Mouse (Mus musculus): Measurements from ENCODE around the gene Sbsn.
"Not testable (repeated sequence)": the region's sequence is repeated elsewhere in the genome, so short reads cannot be mapped to it uniquely, and the experiment has no call there.

Gene Sbsn

GRCm38 (mm10) chr7:30751086-30751669 is at the start of gene Sbsn:
Sbsn (plus strand) TSS chr7:30751471.
- in situ Hi-C loops (cut with MboI; ENCODE audit: unreplicated experiment in 2 of 2) = loop anchor here in 1 of 2 experiments (25.0 kb wide), 1 partner anchor 89 kb away; the partner anchor contains the start of genes Haus5, Pmis2 and Rbm42

GRCm38 (mm10) chr7:30706214-30706882 is 44.9 kb upstream of the Sbsn start:
- in situ Hi-C loops (cut with MboI; ENCODE audit: unreplicated experiment in 2 of 2) = no loop called here

- in situ Hi-C loops (cut with MboI; ENCODE audit: unreplicated experiment in 2 of 2) = no loop called here
These were observed 43.8 kb upstream of the Sbsn start for GRCm38 (mm10) chr7:30707441-30707840.

- in situ Hi-C loops (cut with MboI; ENCODE audit: unreplicated experiment in 2 of 2) = no loop called here
These were observed 39.3 kb upstream of the Sbsn start, which contains the start of gene Atp4a for GRCm38 (mm10) chr7:30711942-30712341. Atp4a (plus strand) TSS chr7:30712209.

- in situ Hi-C loops (cut with MboI; ENCODE audit: unreplicated experiment in 2 of 2) = no loop called here
These were observed 34.1 kb upstream of the Sbsn start for GRCm38 (mm10) chr7:30717006-30717715.

- in situ Hi-C loops (cut with MboI; ENCODE audit: unreplicated experiment in 2 of 2) = no loop called here
These were observed 33.6 kb upstream of the Sbsn start for GRCm38 (mm10) chr7:30717716-30718046.

- in situ Hi-C loops (cut with MboI; ENCODE audit: unreplicated experiment in 2 of 2) = no loop called here
These were observed 31.6 kb upstream of the Sbsn start for GRCm38 (mm10) chr7:30719669-30720068.

- in situ Hi-C loops (cut with MboI; ENCODE audit: unreplicated experiment in 2 of 2) = no loop called here
These were observed 30.0 kb upstream of the Sbsn start for GRCm38 (mm10) chr7:30721286-30721685.

- in situ Hi-C loops (cut with MboI; ENCODE audit: unreplicated experiment in 2 of 2) = no loop called here
These were observed 27.9 kb upstream of the Sbsn start for GRCm38 (mm10) chr7:30723274-30723953.

- in situ Hi-C loops (cut with MboI; ENCODE audit: unreplicated experiment in 2 of 2) = no loop called here
These were observed 23.1 kb upstream of the Sbsn start for GRCm38 (mm10) chr7:30728214-30728613.

- in situ Hi-C loops (cut with MboI; ENCODE audit: unreplicated experiment in 2 of 2) = no loop called here
These were observed 22.4 kb upstream of the Sbsn start for GRCm38 (mm10) chr7:30728739-30729395.

- in situ Hi-C loops (cut with MboI; ENCODE audit: unreplicated experiment in 2 of 2) = no loop called here
These were observed 21.7 kb upstream of the Sbsn start, which contains the start of gene Tmem147 for GRCm38 (mm10) chr7:30729396-30730063. Tmem147 (minus strand) TSS chr7:30729540.

- in situ Hi-C loops (cut with MboI; ENCODE audit: unreplicated experiment in 2 of 2) = not testable (repeated sequence)
These were observed 21.1 kb upstream of the Sbsn start for GRCm38 (mm10) chr7:30730064-30730722.

- in situ Hi-C loops (cut with MboI; ENCODE audit: unreplicated experiment in 2 of 2) = no loop called here
These were observed 15.1 kb upstream of the Sbsn start for GRCm38 (mm10) chr7:30736211-30736610.

GRCm38 (mm10) chr7:30742570-30742969 is 8.7 kb upstream of the Sbsn start:
- in situ Hi-C loops (cut with MboI; ENCODE audit: unreplicated experiment in 2 of 2) = not testable (repeated sequence)

- in situ Hi-C loops (cut with MboI; ENCODE audit: unreplicated experiment in 2 of 2) = not testable (repeated sequence)
These were observed 7.7 kb upstream of the Sbsn start, which contains the start of gene Gapdhs for GRCm38 (mm10) chr7:30743617-30744016. Gapdhs (minus strand) TSS chr7:30743681.

- in situ Hi-C loops (cut with MboI; ENCODE audit: unreplicated experiment in 2 of 2) = no loop called here
These were observed 7.2 kb upstream of the Sbsn start for GRCm38 (mm10) chr7:30744022-30744598.

- in situ Hi-C loops (cut with MboI; ENCODE audit: unreplicated experiment in 2 of 2) = no loop called here
These were observed 3.6 kb upstream of the Sbsn start for GRCm38 (mm10) chr7:30747525-30748204.

Data from v-Abl transformed pro-B cells (cell line).